Mouse (Mus musculus): ENCODE results near the gene Tnnt3. TPM values are rescaled to one million over a fixed set of nuclear protein-coding genes. Genes with fewer than 3 reads are reported as not detected.

The Tnnt3 gene
- polyA plus RNA-seq, 1 experiment from 2014 or later, result 16.0 TPM

- no peak for ATAC-seq (replicated peaks; ENCODE audit: insufficient number of reproducible peaks, low FRiP score, low TSS enrichment)
- WGBS (ENCODE audit: insufficient replicate concordance), result 53% methylated on average over 8 of the region's 8 CpGs
- no peak overlapping the region for H3K4me3 ChIP-seq (ENCODE audit: low read depth, low read length)
- H3K27me3 ChIP-seq (ENCODE audit: control insufficient read depth, insufficient read depth, low read length), result no peaks in the 10 kb centered on the region
- no peaks in the 10 kb centered on the region; the same call in 1 of the 2 replicates for H3K36me3 ChIP-seq (ENCODE audit: control insufficient read depth, insufficient read depth, low read length)
- H3K27ac ChIP-seq (ENCODE audit: low read depth, low read length), result peak overlapping the region; percentile 84
- H3K9me3 ChIP-seq (replicated peaks; ENCODE audit: control insufficient read depth, low read length), result no peaks in the 10 kb centered on the region
- peaks cover 45% of the 10 kb centered on the region for H3K4me1 ChIP-seq (ENCODE audit: control insufficient read depth, insufficient read depth, low read length)
- 0 out of 2 replicates have a peak overlapping the region, but pooled peaks have one; percentile 34 for H3K9ac ChIP-seq (ENCODE audit: low read depth, low read length)
- H3K4me2 ChIP-seq, result no peak overlapping the region
These were observed 41.2 kb downstream of the Tnnt3 start for GRCm38 (mm10) chr7:142539828-142540227.

GRCm38 (mm10) chr7:142542771-142543303, 44.2 kb downstream of the Tnnt3 start:
- Histone ChIP-seq H3K9me3 (replicated peaks; ENCODE audit: control insufficient read depth, low read length) (no peaks in the 10 kb centered on the region), H3K27me3 (ENCODE audit: control insufficient read depth, insufficient read depth, low read length) (no peaks in the 10 kb centered on the region), H3K9ac (ENCODE audit: low read depth, low read length) (peak overlapping the region; percentile 62), H3K4me1 (ENCODE audit: control insufficient read depth, insufficient read depth, low read length) (peaks cover 44% of the 10 kb centered on the region), H3K36me3 (ENCODE audit: control insufficient read depth, insufficient read depth, low read length) (no peaks in the 10 kb centered on the region), H3K27ac (ENCODE audit: low read depth, low read length) (peak overlapping the region; percentile 87), H3K4me2 (peak overlapping the region; percentile 14; the same call in 1 of the 2 replicates), H3K4me3 (ENCODE audit: low read depth, low read length) (no peak overlapping the region)
- no peak; the same call in 1 of the 2 replicates for ATAC-seq (replicated peaks; ENCODE audit: insufficient number of reproducible peaks, low FRiP score, low TSS enrichment)
- 6% methylated on average over 11 of the region's 11 CpGs for WGBS (ENCODE audit: insufficient replicate concordance)

GRCm38 (mm10) chr7:142545967-142546366, 47.3 kb downstream of the Tnnt3 start:
- Histone ChIP-seq H3K4me2 (no peak overlapping the region), H3K4me1 (ENCODE audit: control insufficient read depth, insufficient read depth, low read length) (peaks cover 41% of the 10 kb centered on the region), H3K9ac (ENCODE audit: low read depth, low read length) (no peak overlapping the region), H3K36me3 (ENCODE audit: control insufficient read depth, insufficient read depth, low read length) (no peaks in the 10 kb centered on the region), H3K4me3 (ENCODE audit: low read depth, low read length) (no peak overlapping the region), H3K9me3 (replicated peaks; ENCODE audit: control insufficient read depth, low read length) (no peaks in the 10 kb centered on the region), H3K27ac (ENCODE audit: low read depth, low read length) (no peak overlapping the region), H3K27me3 (ENCODE audit: control insufficient read depth, insufficient read depth, low read length) (no peaks in the 10 kb centered on the region)
- WGBS (ENCODE audit: insufficient replicate concordance), result 77% methylated on average over 7 of the region's 7 CpGs
- no peak for ATAC-seq (replicated peaks; ENCODE audit: insufficient number of reproducible peaks, low FRiP score, low TSS enrichment)

GRCm38 (mm10) chr7:142547874-142548273, 49.2 kb downstream of the Tnnt3 start:
- no peak overlapping the region; the same call in 1 of the 2 replicates for H3K9ac ChIP-seq (ENCODE audit: low read depth, low read length)
- H3K4me3 ChIP-seq (ENCODE audit: low read depth, low read length), result no peak overlapping the region
- no peak overlapping the region for H3K4me2 ChIP-seq
- no peak overlapping the region for H3K27ac ChIP-seq (ENCODE audit: low read depth, low read length)
- H3K27me3 ChIP-seq (ENCODE audit: control insufficient read depth, insufficient read depth, low read length), result no peaks in the 10 kb centered on the region
- H3K9me3 ChIP-seq (replicated peaks; ENCODE audit: control insufficient read depth, low read length), result no peaks in the 10 kb centered on the region
- peaks cover 44% of the 10 kb centered on the region for H3K4me1 ChIP-seq (ENCODE audit: control insufficient read depth, insufficient read depth, low read length)
- no peaks in the 10 kb centered on the region for H3K36me3 ChIP-seq (ENCODE audit: control insufficient read depth, insufficient read depth, low read length)
- 55% methylated on average over 2 of the region's 2 CpGs for WGBS (ENCODE audit: insufficient replicate concordance)
- ATAC-seq (replicated peaks; ENCODE audit: insufficient number of reproducible peaks, low FRiP score, low TSS enrichment), result no peak

- peaks cover 44% of the 10 kb centered on the region for H3K4me1 ChIP-seq (ENCODE audit: control insufficient read depth, insufficient read depth, low read length)
- no peak overlapping the region for H3K9ac ChIP-seq (ENCODE audit: low read depth, low read length)
- no peaks in the 10 kb centered on the region for H3K36me3 ChIP-seq (ENCODE audit: control insufficient read depth, insufficient read depth, low read length)
- no peak overlapping the region for H3K27ac ChIP-seq (ENCODE audit: low read depth, low read length)
- H3K9me3 ChIP-seq (replicated peaks; ENCODE audit: control insufficient read depth, low read length), result no peaks in the 10 kb centered on the region
- no peak for ATAC-seq (replicated peaks; ENCODE audit: insufficient number of reproducible peaks, low FRiP score, low TSS enrichment)
- H3K4me3 ChIP-seq (ENCODE audit: low read depth, low read length), result no peak overlapping the region
- H3K27me3 ChIP-seq (ENCODE audit: control insufficient read depth, insufficient read depth, low read length), result no peaks in the 10 kb centered on the region
- no peak overlapping the region for H3K4me2 ChIP-seq
- WGBS (ENCODE audit: insufficient replicate concordance), result 59% methylated on average over 6 of the region's 6 CpGs
These were observed 50.1 kb downstream of the Tnnt3 start for GRCm38 (mm10) chr7:142548706-142549105.

GRCm38 (mm10) chr7:142549941-142550763, 51.5 kb downstream of the Tnnt3 start:
- Histone ChIP-seq H3K27me3 (ENCODE audit: control insufficient read depth, insufficient read depth, low read length) (no peaks in the 10 kb centered on the region), H3K9me3 (replicated peaks; ENCODE audit: control insufficient read depth, low read length) (no peaks in the 10 kb centered on the region), H3K4me1 (ENCODE audit: control insufficient read depth, insufficient read depth, low read length) (peaks cover 59% of the 10 kb centered on the region), H3K27ac (ENCODE audit: low read depth, low read length) (peak overlapping the region; percentile 24; the same call in 1 of the 2 replicates), H3K4me3 (ENCODE audit: low read depth, low read length) (no peak overlapping the region), H3K4me2 (no peak overlapping the region), H3K9ac (ENCODE audit: low read depth, low read length) (no peak overlapping the region), H3K36me3 (ENCODE audit: control insufficient read depth, insufficient read depth, low read length) (no peaks in the 10 kb centered on the region)
- ATAC-seq (replicated peaks; ENCODE audit: insufficient number of reproducible peaks, low FRiP score, low TSS enrichment), result no peak
- 82% methylated on average over 10 of the region's 10 CpGs for WGBS (ENCODE audit: insufficient replicate concordance)

- peaks cover 62% of the 10 kb centered on the region for H3K4me1 ChIP-seq (ENCODE audit: control insufficient read depth, insufficient read depth, low read length)
- H3K9ac ChIP-seq (ENCODE audit: low read depth, low read length), result no peak overlapping the region
- WGBS (ENCODE audit: insufficient replicate concordance), result 49% methylated on average over 14 of the region's 14 CpGs
- no peak overlapping the region for H3K4me3 ChIP-seq (ENCODE audit: low read depth, low read length)
- ATAC-seq (replicated peaks; ENCODE audit: insufficient number of reproducible peaks, low FRiP score, low TSS enrichment), result no peak
- H3K9me3 ChIP-seq (replicated peaks; ENCODE audit: control insufficient read depth, low read length), result no peaks in the 10 kb centered on the region
- H3K36me3 ChIP-seq (ENCODE audit: control insufficient read depth, insufficient read depth, low read length), result no peaks in the 10 kb centered on the region
- H3K27ac ChIP-seq (ENCODE audit: low read depth, low read length), result peak overlapping the region; percentile 24; the same call in 1 of the 2 replicates
- H3K27me3 ChIP-seq (ENCODE audit: control insufficient read depth, insufficient read depth, low read length), result no peaks in the 10 kb centered on the region
- H3K4me2 ChIP-seq, result no peak overlapping the region
These were observed 52.3 kb downstream of the Tnnt3 start for GRCm38 (mm10) chr7:142550935-142551373.

GRCm38 (mm10) chr7:142551691-142552090, 53.1 kb downstream of the Tnnt3 start:
- peaks cover 60% of the 10 kb centered on the region for H3K4me1 ChIP-seq (ENCODE audit: control insufficient read depth, insufficient read depth, low read length)
- H3K9ac ChIP-seq (ENCODE audit: low read depth, low read length), result no peak overlapping the region
- H3K36me3 ChIP-seq (ENCODE audit: control insufficient read depth, insufficient read depth, low read length), result no peaks in the 10 kb centered on the region
- H3K9me3 ChIP-seq (replicated peaks; ENCODE audit: control insufficient read depth, low read length), result no peaks in the 10 kb centered on the region
- WGBS (ENCODE audit: insufficient replicate concordance), result 78% methylated on average over 5 of the region's 5 CpGs
- no peaks in the 10 kb centered on the region for H3K27me3 ChIP-seq (ENCODE audit: control insufficient read depth, insufficient read depth, low read length)
- no peak overlapping the region for H3K4me3 ChIP-seq (ENCODE audit: low read depth, low read length)
- ATAC-seq (replicated peaks; ENCODE audit: insufficient number of reproducible peaks, low FRiP score, low TSS enrichment), result no peak
- H3K4me2 ChIP-seq, result no peak overlapping the region
- no peak overlapping the region for H3K27ac ChIP-seq (ENCODE audit: low read depth, low read length)

Measured in heart, embryonic 11.5 days (tissue).